Mouse (Mus musculus): ENCODE measurements around the gene Smco4.
"Not testable (repeated sequence)": the region's sequence is repeated elsewhere in the genome, so short reads cannot be mapped to it uniquely, and the experiment has no call there.

- not testable (repeated sequence) for TF ChIP-seq CTCF (conservative IDR thresholded peaks at IDR 0.05; ENCODE audit: insufficient read depth, insufficient read length, low read depth, low read length); POLR2A (IDR thresholded peaks at IDR 0.05; ENCODE audit: low read depth, low read length)
Observed at GRCm38 (mm10) chr9:15495281-15495680, 2.0 kb downstream of the Smco4 start.
